Mouse (Mus musculus) cortical plate, adult 2 months (tissue): ENCODE data around the gene Ttl.

Experiments used
- CTCF ChIP-seq: fragments of 200-500 bp; IDR thresholded peaks from 2 replicates; pipeline ENCODE4 v1.5.1; 2011; ENCODE audit warnings: mild to moderate bottlenecking, control low read depth, low read length; ENCODE audit not compliant: insufficient read depth; ENCODE audit errors: extremely low read depth
- POLR2A ChIP-seq: fragments of 200-500 bp; IDR thresholded peaks from 2 replicates; pipeline ENCODE4 v1.6.1; 2011; ENCODE audit warnings: mild to moderate bottlenecking, low read length, control low read depth; ENCODE audit not compliant: insufficient read depth; ENCODE audit errors: extremely low read depth

- TF ChIP-seq POLR2A: no peak
- TF ChIP-seq CTCF: no peak
Measured at GRCm38 (mm10) chr2:129115706-129116367, 50.1 kb downstream of the Ttl start.
